Mouse (Mus musculus) ES-Bruce4 (cell line): Measurements from ENCODE around the gene Hoxb6.

Source experiments
- CTCF ChIP-seq: IDR thresholded peaks from one replicate; pipeline ENCODE4 v1.8.1; 2011; ENCODE audit warnings: low read depth, low read length
- EP300 ChIP-seq: IDR thresholded peaks from 2 replicates; pipeline ENCODE4 v1.6.1; 2011; ENCODE audit warnings: low read depth, low read length; ENCODE audit not compliant: insufficient read depth
- POLR2A ChIP-seq: IDR thresholded peaks from one replicate; pipeline ENCODE4 v1.8.1; 2011; ENCODE audit warnings: low read length; ENCODE audit not compliant: insufficient read depth

GRCm38 (mm10) chr11:96313806-96314428, 21.6 kb downstream of the Hoxb6 start:
- TF ChIP-seq EP300: no peak
- TF ChIP-seq CTCF: no peak
- no peak for TF ChIP-seq POLR2A
